Mouse (Mus musculus) hindbrain, embryonic 10.5 days (tissue): ENCODE measurements around the gene Zfp414. TPM values are rescaled to one million over a fixed set of nuclear protein-coding genes. Genes with fewer than 3 reads are reported as not detected.
A peak's percentile ranks its signal among the peaks of the same experiment; 100 is the strongest.

Experiments used
- DNase-seq: peaks from one replicate; pipeline ENCODE4 v3.0.0-alpha.2; 2017; ENCODE audit warnings: low spot score
- H3K27ac ChIP-seq: fragments of 300-500 bp; sonication (generic); 2 replicates; pipeline ENCODE4 v1.5.1; 2016; ENCODE audit warnings: mild to moderate bottlenecking, moderate library complexity
- H3K27me3 ChIP-seq: fragments of 300-500 bp; sonication (generic); 2 replicates; pipeline ENCODE4 v1.6.1; 2016; ENCODE audit warnings: mild to moderate bottlenecking; ENCODE audit not compliant: poor library complexity, insufficient read depth, severe bottlenecking
- H3K36me3 ChIP-seq: fragments of 300-500 bp; sonication (generic); 2 replicates; pipeline ENCODE4 v1.6.1; 2016; ENCODE audit warnings: mild to moderate bottlenecking, moderate library complexity
- H3K4me1 ChIP-seq: fragments of 300-500 bp; sonication (generic); replicated peaks from 2 replicates; pipeline ENCODE4 v1.6.1; 2016; ENCODE audit warnings: mild to moderate bottlenecking
- H3K4me3 ChIP-seq: fragments of 300-500 bp; sonication (generic); 2 replicates; pipeline ENCODE4 v1.5.1; 2016; ENCODE audit warnings: mild to moderate bottlenecking, moderate library complexity
- H3K9me3 ChIP-seq: fragments of 300-500 bp; sonication (generic); 2 replicates; pipeline ENCODE4 v1.6.1; 2016; ENCODE audit warnings: mild to moderate bottlenecking, moderate library complexity
- WGBS: fragments of 180-500 bp; shearing (Covaris S2); methylation state at CpG from one replicate; pipeline ENCODE4 v1.1.7; 2016; 5-methylcytosine and 5-hydroxymethylcytosine counted together
- polyA plus RNA-seq: library from polyadenylated mRNA; unstranded; fragments of >200 nt; fragmentation: Nextera tagmentation; extraction: Ambion mirVana; gene quantifications from 2 replicates; pipeline ENCODE4 v1.2.1, GENCODE M21; 2016

The Zfp414 gene
- polyA plus RNA-seq, 1 experiment from 2014 or later: 64.5 TPM

- peak overlapping the region; percentile 99; the same call in 1 of the 2 replicates for H3K27ac ChIP-seq
- H3K9me3 ChIP-seq: no peaks in the 10 kb centered on the region
- peak overlapping the region; percentile 73 for H3K4me3 ChIP-seq
- 85% methylated on average over 13 of the region's 13 CpGs for WGBS
- peak; percentile 2 for DNase-seq
- H3K36me3 ChIP-seq: peaks cover 39% of the 10 kb centered on the region
- no peaks in the 10 kb centered on the region for H3K27me3 ChIP-seq
- peaks cover 25% of the 10 kb centered on the region for H3K4me1 ChIP-seq
These were observed 1.4 kb downstream of the Zfp414 start for GRCm38 (mm10) chr17:33630171-33630895.

GRCm38 (mm10) chr17:33631236-33631635 lies 2.3 kb downstream of the Zfp414 start:
- no peaks in the 10 kb centered on the region for H3K27me3 ChIP-seq
- H3K36me3 ChIP-seq: peaks cover 41% of the 10 kb centered on the region
- no peaks in the 10 kb centered on the region for H3K9me3 ChIP-seq
- H3K27ac ChIP-seq: no peak overlapping the region
- no peak for DNase-seq
- H3K4me3 ChIP-seq: no peak overlapping the region
- peaks cover 25% of the 10 kb centered on the region for H3K4me1 ChIP-seq
- 97% methylated on average over 9 of the region's 9 CpGs for WGBS

- no peak overlapping the region for H3K4me3 ChIP-seq
- no peaks in the 10 kb centered on the region for H3K27me3 ChIP-seq
- peaks cover 25% of the 10 kb centered on the region for H3K4me1 ChIP-seq
- peak; percentile 2 for DNase-seq
- H3K36me3 ChIP-seq: peaks cover 41% of the 10 kb centered on the region
- H3K27ac ChIP-seq: no peak overlapping the region
- no peaks in the 10 kb centered on the region for H3K9me3 ChIP-seq
- WGBS: 89% methylated on average over 5 of the region's 5 CpGs
These were observed 2.9 kb downstream of the Zfp414 start for GRCm38 (mm10) chr17:33631796-33632195.

- DNase-seq: no peak
- Histone ChIP-seq H3K27ac (no peak overlapping the region), H3K4me1 (0 out of 2 replicates have a peak, but pooled peaks cover 2% of the 10 kb centered on the region), H3K9me3 (no peaks in the 10 kb centered on the region), H3K4me3 (no peak overlapping the region), H3K36me3 (peaks cover 62% of the 10 kb centered on the region), H3K27me3 (no peaks in the 10 kb centered on the region)
- 88% methylated on average over 2 of the region's 2 CpGs for WGBS
These were observed 8.1 kb downstream of the Zfp414 start for GRCm38 (mm10) chr17:33637038-33637437.

- H3K27ac ChIP-seq: no peak within 1 kb of the TSS
- peaks cover 64% of the 10 kb centered on the region for H3K36me3 ChIP-seq
- H3K4me1 ChIP-seq: 0 out of 2 replicates have a peak, but pooled peaks cover 2% of the 10 kb centered on the region
- H3K4me3 ChIP-seq: no peak within 1 kb of the TSS
- H3K27me3 ChIP-seq: no peaks in the 10 kb centered on the region
- no peak for DNase-seq
- H3K9me3 ChIP-seq: no peaks in the 10 kb centered on the region
- WGBS: 89% methylated on average over 4 of the region's 4 CpGs
These were observed 8.8 kb downstream of the Zfp414 start, which contains the start of gene Pram1 for GRCm38 (mm10) chr17:33637516-33638276. TSS of gene Pram1 (plus strand) at chr17:33638056.

GRCm38 (mm10) chr17:33639743-33640142 lies 10.9 kb downstream of the Zfp414 start:
- Histone ChIP-seq H3K27ac (no peak overlapping the region), H3K4me1 (0 out of 2 replicates have a peak, but pooled peaks cover 2% of the 10 kb centered on the region), H3K36me3 (peaks cover 73% of the 10 kb centered on the region), H3K4me3 (no peak overlapping the region), H3K9me3 (no peaks in the 10 kb centered on the region), H3K27me3 (no peaks in the 10 kb centered on the region)
- 72% methylated on average over 6 of the region's 6 CpGs for WGBS
- no peak for DNase-seq

- Histone ChIP-seq H3K4me3 (no peak overlapping the region), H3K27ac (no peak overlapping the region), H3K36me3 (peaks cover 93% of the 10 kb centered on the region), H3K9me3 (no peaks in the 10 kb centered on the region), H3K4me1 (0 out of 2 replicates have a peak, but pooled peaks cover 2% of the 10 kb centered on the region), H3K27me3 (no peaks in the 10 kb centered on the region)
- no peak for DNase-seq
- 96% methylated on average over 4 of the region's 4 CpGs for WGBS
These were observed 15.2 kb downstream of the Zfp414 start for GRCm38 (mm10) chr17:33644068-33644467.

- Histone ChIP-seq H3K36me3 (peaks cover 99% of the 10 kb centered on the region), H3K27ac (no peak overlapping the region), H3K9me3 (no peaks in the 10 kb centered on the region), H3K4me3 (no peak overlapping the region), H3K4me1 (0 out of 2 replicates have a peak, but pooled peaks cover 2% of the 10 kb centered on the region), H3K27me3 (no peaks in the 10 kb centered on the region)
- WGBS: 98% methylated on average over 8 of the region's 8 CpGs
- no peak for DNase-seq
These were observed 16.2 kb downstream of the Zfp414 start for GRCm38 (mm10) chr17:33645073-33645472.

GRCm38 (mm10) chr17:33649781-33650475 lies 21.0 kb downstream of the Zfp414 start:
- no peak overlapping the region for H3K4me3 ChIP-seq
- no peak overlapping the region for H3K27ac ChIP-seq
- H3K9me3 ChIP-seq: no peaks in the 10 kb centered on the region
- H3K27me3 ChIP-seq: no peaks in the 10 kb centered on the region
- no peaks in the 10 kb centered on the region for H3K4me1 ChIP-seq
- peaks cover 100% of the 10 kb centered on the region for H3K36me3 ChIP-seq
- no peak for DNase-seq
- 99% methylated on average over 34 of the region's 34 CpGs for WGBS

GRCm38 (mm10) chr17:33666813-33667212 lies 37.9 kb downstream of the Zfp414 start:
- Histone ChIP-seq H3K9me3 (no peaks in the 10 kb centered on the region), H3K4me1 (no peaks in the 10 kb centered on the region), H3K4me3 (no peak overlapping the region), H3K27me3 (no peaks in the 10 kb centered on the region), H3K36me3 (peaks cover 84% of the 10 kb centered on the region), H3K27ac (no peak overlapping the region)
- no peak for DNase-seq
- WGBS: 90% methylated on average over 3 of the region's 3 CpGs

- Histone ChIP-seq H3K4me3 (no peak overlapping the region), H3K36me3 (peaks cover 68% of the 10 kb centered on the region), H3K27ac (no peak overlapping the region)
These were observed 40.8 kb downstream of the Zfp414 start for GRCm38 (mm10) chr17:33669681-33670080.

GRCm38 (mm10) chr17:33673837-33674236 lies 44.9 kb downstream of the Zfp414 start:
- DNase-seq: no peak
- Histone ChIP-seq H3K27me3 (no peaks in the 10 kb centered on the region), H3K4me3 (no peak overlapping the region), H3K36me3 (peaks cover 60% of the 10 kb centered on the region), H3K4me1 (no peaks in the 10 kb centered on the region), H3K9me3 (no peaks in the 10 kb centered on the region), H3K27ac (no peak overlapping the region)
- WGBS: 86% methylated on average over 1 of the region's 1 CpGs

More at GRCm38 (mm10) chr17:33669681-33670080, 40.8 kb downstream of the Zfp414 start:
- H3K9me3 ChIP-seq: no peaks in the 10 kb centered on the region
- no peak for DNase-seq
- 93% methylated on average over 3 of the region's 3 CpGs for WGBS
- H3K4me1 ChIP-seq: no peaks in the 10 kb centered on the region
- no peaks in the 10 kb centered on the region for H3K27me3 ChIP-seq
